Mouse (Mus musculus) liver, adult 2 months (tissue): ENCODE measurements around the gene Pi4k2b. TPM values are rescaled to one million over a fixed set of nuclear protein-coding genes. Genes with fewer than 3 reads are reported as not detected.

ENCODE experiments used
- DNase-seq: peaks from one replicate; pipeline ENCODE4 v3.0.0-alpha.2; 2011; ENCODE audit warnings: low read depth, low spot score; ENCODE audit errors: extremely low read depth
- H3K27ac ChIP-seq: fragments of 200-500 bp; replicated peaks from 2 replicates; pipeline ENCODE4 v1.5.1; 2012; ENCODE audit warnings: low read depth, mild to moderate bottlenecking, control low read depth, inconsistent platforms, low read length; ENCODE audit not compliant: insufficient read depth
- H3K27me3 ChIP-seq: fragments of 200-500 bp; 2 replicates; pipeline ENCODE4 v1.6.1; 2012; ENCODE audit warnings: mild to moderate bottlenecking, moderate library complexity, low read length, inconsistent platforms; ENCODE audit not compliant: control insufficient read depth, insufficient read depth
- H3K36me3 ChIP-seq: fragments of 200-500 bp; 2 replicates; pipeline ENCODE4 v1.6.1; 2012; ENCODE audit warnings: low read length, inconsistent platforms; ENCODE audit not compliant: control insufficient read depth, insufficient read depth
- H3K4me1 ChIP-seq: fragments of 200-500 bp; 2 replicates; pipeline ENCODE4 v1.6.1; 2011; ENCODE audit warnings: low read length; ENCODE audit not compliant: control insufficient read depth, insufficient read depth
- H3K4me3 ChIP-seq: fragments of 200-500 bp; 2 replicates; pipeline ENCODE4 v1.5.1; 2011; ENCODE audit warnings: low read depth, mild to moderate bottlenecking, control low read depth, low read length, moderate library complexity; ENCODE audit not compliant: insufficient read depth
- H3K79me2 ChIP-seq: fragments of 200-500 bp; 2 replicates; pipeline ENCODE4 v1.6.1; 2012; ENCODE audit warnings: inconsistent platforms, mild to moderate bottlenecking, low read length, moderate library complexity; ENCODE audit not compliant: control insufficient read depth, insufficient read depth
- H3K9ac ChIP-seq: fragments of 200-500 bp; 2 replicates; pipeline ENCODE4 v1.6.1; 2012; ENCODE audit warnings: low read depth, mild to moderate bottlenecking, control low read depth, inconsistent platforms, low read length
- CTCF ChIP-seq: fragments of 200-500 bp; IDR thresholded peaks from 2 replicates; pipeline ENCODE4 v1.5.1; 2011; ENCODE audit warnings: low read depth, low read length, control low read depth
- POLR2A ChIP-seq: fragments of 200-500 bp; IDR thresholded peaks from 2 replicates; pipeline ENCODE4 v1.6.1; 2011; ENCODE audit warnings: low read length, control low read depth; ENCODE audit not compliant: insufficient read depth; ENCODE audit errors: extremely low read depth
- WGBS: fragments of 180-500 bp; shearing (Covaris S2); methylation state at CpG from one replicate; pipeline ENCODE4 v1.1.7; 2018; 5-methylcytosine and 5-hydroxymethylcytosine counted together
- polyA plus RNA-seq: library from polyadenylated mRNA; depleted of rRNA; stranded (reverse); fragments of >200 nt; gene quantifications from 2 replicates; pipeline ENCODE4 v1.2.3, GENCODE M21; 2012
- total RNA-seq: library from RNA; depleted of rRNA; stranded (reverse); fragments of >200 nt; gene quantifications from 2 replicates; pipeline ENCODE4 v1.2.3, GENCODE M21; 2014

The Pi4k2b gene
- total and polyA plus RNA-seq, 2 experiments: 10.3 to 30.0 TPM

- Histone ChIP-seq H3K36me3 (peaks cover 10% of the 10 kb centered on the region; the same call in 1 of the 2 replicates), H3K9ac (no peak overlapping the region), H3K4me3 (no peak overlapping the region), H3K79me2 (no peaks in the 10 kb centered on the region), H3K27me3 (no peaks in the 10 kb centered on the region), H3K4me1 (no peaks in the 10 kb centered on the region), H3K27ac (no peak overlapping the region)
- DNase-seq: no peak
- TF ChIP-seq POLR2A (no peak), CTCF (no peak)
- WGBS: 94% methylated on average over 2 of the region's 2 CpGs
Observed at GRCm38 (mm10) chr5:52783957-52784356, 42.6 kb downstream of the Pi4k2b start.

DNA sequence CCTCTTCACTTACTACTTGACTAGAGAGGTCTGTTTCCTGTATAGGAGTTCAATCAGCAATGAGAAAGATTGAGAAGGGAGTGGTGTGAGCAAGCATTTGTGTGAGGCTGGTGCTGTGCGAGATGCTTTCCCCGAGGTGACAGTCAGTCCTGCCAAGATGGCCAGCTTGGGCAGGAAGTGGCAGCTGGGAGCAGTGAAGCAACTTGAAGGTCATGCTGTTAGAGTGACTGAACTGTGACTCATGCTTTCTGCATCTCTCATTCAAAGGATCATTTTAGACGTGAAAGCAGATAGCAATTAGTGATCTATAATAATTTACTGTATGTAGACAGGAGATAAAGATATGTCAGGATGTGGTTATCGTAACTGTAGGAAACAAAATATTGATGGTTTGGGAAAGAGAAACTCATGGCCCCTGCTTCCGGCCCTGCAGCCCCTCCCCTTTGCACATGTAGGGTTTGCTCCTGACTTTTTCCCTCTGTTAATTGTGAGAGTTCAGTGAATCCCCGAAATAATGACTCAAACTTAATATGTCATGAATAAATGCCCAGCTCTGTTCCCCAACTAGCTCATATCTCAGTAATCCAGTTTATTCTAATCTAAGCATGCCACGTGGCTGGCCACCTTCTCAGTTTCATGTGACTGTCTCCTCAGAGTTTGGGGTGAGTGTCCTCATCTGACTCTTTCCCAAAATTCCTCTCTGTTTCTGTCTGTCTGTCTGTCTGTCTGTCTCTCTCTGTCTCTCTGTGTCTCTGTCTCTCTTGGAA, 45.4 kb downstream of the Pi4k2b start:
- no peak for DNase-seq
- H3K4me3 ChIP-seq: no peak overlapping the region
- H3K4me1 ChIP-seq: no peaks in the 10 kb centered on the region
- TF ChIP-seq POLR2A: no peak
- no peak for TF ChIP-seq CTCF
- H3K79me2 ChIP-seq: no peaks in the 10 kb centered on the region
- 78% methylated on average over 7 of the region's 7 CpGs for WGBS
- no peak overlapping the region for H3K9ac ChIP-seq
- no peak overlapping the region for H3K27ac ChIP-seq
- H3K27me3 ChIP-seq: no peaks in the 10 kb centered on the region
- peaks cover 10% of the 10 kb centered on the region; the same call in 1 of the 2 replicates for H3K36me3 ChIP-seq

- no peak for TF ChIP-seq POLR2A
- TF ChIP-seq CTCF: no peak
- H3K79me2 ChIP-seq: no peaks in the 10 kb centered on the region
- no peak overlapping the region for H3K4me3 ChIP-seq
- no peak overlapping the region for H3K9ac ChIP-seq
- DNase-seq: no peak
- no peaks in the 10 kb centered on the region for H3K4me1 ChIP-seq
- H3K27me3 ChIP-seq: no peaks in the 10 kb centered on the region
- peaks cover 12% of the 10 kb centered on the region; the same call in 1 of the 2 replicates for H3K36me3 ChIP-seq
- no peak overlapping the region for H3K27ac ChIP-seq
- 94% methylated on average over 9 of the region's 9 CpGs for WGBS
Observed at GRCm38 (mm10) chr5:52793230-52793629, 51.9 kb downstream of the Pi4k2b start.

DNA sequence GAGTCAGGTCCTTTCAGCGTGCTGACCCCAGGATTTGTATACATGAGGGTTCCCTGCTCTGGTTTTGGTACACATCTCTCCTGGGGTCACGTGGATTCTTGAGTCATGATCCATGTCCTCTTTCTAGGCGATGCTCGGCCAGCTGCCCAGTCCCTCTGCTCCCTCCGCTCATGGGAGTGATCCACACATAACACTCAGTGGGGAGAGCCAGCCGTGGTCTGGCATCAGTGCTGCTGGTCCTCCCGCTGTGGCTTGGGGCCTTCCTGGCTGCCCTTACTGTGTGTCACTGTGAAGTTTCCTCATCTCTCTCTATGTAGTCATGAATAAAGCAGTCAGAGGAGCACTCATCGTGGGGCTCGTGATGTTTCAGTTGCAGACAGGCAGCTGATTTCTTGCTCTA, 52.7 kb downstream of the Pi4k2b start:
- TF ChIP-seq POLR2A (no peak), CTCF (no peak)
- H3K9ac ChIP-seq: no peak overlapping the region
- no peaks in the 10 kb centered on the region for H3K27me3 ChIP-seq
- WGBS: 93% methylated on average over 9 of the region's 9 CpGs
- H3K4me1 ChIP-seq: no peaks in the 10 kb centered on the region
- H3K79me2 ChIP-seq: no peaks in the 10 kb centered on the region
- no peak overlapping the region for H3K4me3 ChIP-seq
- H3K36me3 ChIP-seq: peaks cover 10% of the 10 kb centered on the region; the same call in 1 of the 2 replicates
- no peak for DNase-seq
- H3K27ac ChIP-seq: no peak overlapping the region

- Histone ChIP-seq H3K4me3 (no peak overlapping the region), H3K9ac (no peak overlapping the region), H3K4me1 (no peaks in the 10 kb centered on the region), H3K27me3 (no peaks in the 10 kb centered on the region), H3K79me2 (no peaks in the 10 kb centered on the region), H3K36me3 (peaks cover 16% of the 10 kb centered on the region; the same call in 1 of the 2 replicates), H3K27ac (no peak overlapping the region)
- no peak for DNase-seq
- 94% methylated on average over 12 of the region's 12 CpGs for WGBS
- no peak for TF ChIP-seq CTCF
- no peak for TF ChIP-seq POLR2A
Observed at GRCm38 (mm10) chr5:52799274-52799985, 58.1 kb downstream of the Pi4k2b start.

DNA sequence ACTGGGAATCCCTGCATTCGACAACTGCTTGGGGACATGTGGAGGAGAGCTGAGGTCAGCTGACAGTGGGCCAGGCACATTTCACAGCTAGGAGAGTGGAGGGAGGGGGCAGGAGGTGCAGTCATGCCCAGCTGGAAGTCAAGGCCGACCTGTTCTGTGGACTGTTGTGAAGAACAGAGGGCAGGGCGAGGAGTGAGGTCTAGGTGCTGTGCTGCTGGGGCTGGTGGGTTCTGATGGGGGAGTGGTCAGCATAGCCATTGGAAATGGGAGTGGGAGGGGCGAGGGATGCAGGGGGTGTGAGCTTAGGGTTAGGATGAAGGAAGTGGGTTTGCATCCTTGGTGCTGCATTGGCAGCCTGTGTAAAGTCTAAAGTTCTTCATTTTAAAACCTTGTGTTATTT, 64.4 kb downstream of the Pi4k2b start:
- Histone ChIP-seq H3K9ac (no peak overlapping the region), H3K27ac (no peak overlapping the region), H3K4me1 (no peaks in the 10 kb centered on the region), H3K79me2 (no peaks in the 10 kb centered on the region), H3K36me3 (peaks cover 20% of the 10 kb centered on the region), H3K27me3 (no peaks in the 10 kb centered on the region), H3K4me3 (no peak overlapping the region)
- TF ChIP-seq CTCF (no peak), POLR2A (no peak)
- 85% methylated on average over 4 of the region's 4 CpGs for WGBS
- DNase-seq: no peak
